Mouse (Mus musculus) ES-CJ7 (cell line): ENCODE data around the gene Fgf18.

Experiments
- DNase-seq: peaks from one replicate; pipeline ENCODE4 v3.0.0; 2011; ENCODE audit warnings: low read depth, low spot score

Fgf18 gene

GRCm38 (mm10) chr11:33115796-33116195 is 31.4 kb downstream of the Fgf18 start:
- DNase-seq: no peak

DNA sequence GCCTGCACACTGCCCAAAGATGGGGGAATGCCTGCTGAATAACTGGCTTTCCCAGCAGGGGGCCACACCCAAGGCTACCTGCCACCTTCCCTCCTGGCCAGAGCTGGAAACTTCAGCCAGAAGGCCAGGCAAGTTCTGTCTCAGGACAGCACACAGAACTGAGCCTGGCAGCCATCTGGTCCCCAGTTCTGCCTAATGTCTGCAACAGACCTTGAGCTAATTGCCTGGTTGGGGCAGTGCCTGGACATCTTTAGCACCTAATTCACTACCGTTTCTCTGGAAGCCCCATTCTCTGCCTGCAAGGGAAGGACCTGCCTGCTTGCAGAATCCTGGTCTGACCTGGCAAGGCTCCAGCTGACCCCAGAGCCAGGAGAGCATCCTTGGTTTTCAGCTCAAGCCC is 34.8 kb downstream of the Fgf18 start:
- DNase-seq: no peak

DNA sequence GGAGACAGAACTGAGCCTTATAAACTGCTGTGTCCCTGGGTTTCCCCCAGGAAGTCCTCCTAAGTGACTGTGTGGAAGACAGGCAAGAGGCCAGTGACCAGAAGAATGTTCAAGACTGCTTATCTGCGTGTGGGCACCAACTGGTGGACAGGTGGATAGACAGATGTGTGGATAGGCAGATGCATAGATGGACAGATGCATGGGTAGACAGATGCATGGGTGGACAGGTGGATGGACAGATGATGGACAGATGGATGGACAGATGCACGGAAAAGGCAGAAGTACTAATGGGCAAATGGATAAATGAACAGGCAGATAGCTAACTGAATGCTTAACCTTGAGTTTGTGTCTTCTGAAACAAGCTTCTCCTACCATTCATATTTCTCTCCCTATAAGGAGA is 37.1 kb downstream of the Fgf18 start:
- DNase-seq: no peak

DNA sequence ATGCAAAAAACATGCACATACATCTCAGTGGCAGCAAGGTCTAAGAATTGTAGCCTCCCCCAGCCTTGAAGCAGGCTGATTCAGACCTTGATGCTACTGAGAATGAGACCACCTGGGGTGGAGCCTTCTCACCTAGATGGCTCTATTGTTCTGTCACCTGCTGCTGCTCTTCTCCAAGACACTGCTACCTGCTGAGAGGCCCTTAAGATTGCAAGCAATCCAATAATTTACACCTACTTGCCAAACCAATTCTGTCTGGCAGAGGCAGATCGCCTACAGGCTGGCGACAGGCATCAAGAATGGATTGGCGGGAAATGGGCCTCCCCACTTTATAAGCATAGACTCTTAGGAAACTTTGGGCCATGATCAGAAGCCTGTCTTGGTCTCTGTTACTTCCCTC is 39.7 kb downstream of the Fgf18 start:
- DNase-seq: peak; percentile 64

- no peak for DNase-seq
Measured at GRCm38 (mm10) chr11:33104911-33105316, 42.3 kb downstream of the Fgf18 start.

DNA sequence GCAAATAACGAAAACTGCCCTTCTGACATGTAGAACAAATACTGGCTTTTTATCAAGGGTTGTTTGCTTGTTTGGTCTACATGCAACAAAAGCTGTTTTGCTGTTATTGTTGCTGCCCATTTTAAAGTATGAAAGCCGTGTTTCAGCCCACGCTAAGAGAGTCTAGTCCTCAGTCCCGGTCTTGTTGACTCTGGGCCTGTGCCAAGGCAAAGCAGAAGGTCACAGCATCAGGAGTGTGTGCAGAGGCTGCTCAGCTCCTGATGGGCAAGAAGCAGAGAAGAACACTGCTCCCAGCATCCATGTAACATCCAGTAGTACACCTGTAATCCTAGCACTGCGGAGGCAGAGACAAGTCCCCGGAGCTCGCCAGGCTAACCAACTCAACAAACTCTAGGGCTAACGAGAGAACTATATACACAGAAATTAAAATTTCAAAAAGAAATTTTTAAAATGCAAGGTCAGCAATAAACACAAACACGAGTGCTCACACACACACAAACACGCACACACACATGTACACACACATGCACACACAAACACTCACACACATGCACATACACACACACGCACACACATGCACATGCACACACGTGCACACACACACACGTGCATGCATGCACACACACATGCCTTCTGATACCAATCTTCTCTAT is 43.8 kb downstream of the Fgf18 start:
- DNase-seq: no peak

DNA sequence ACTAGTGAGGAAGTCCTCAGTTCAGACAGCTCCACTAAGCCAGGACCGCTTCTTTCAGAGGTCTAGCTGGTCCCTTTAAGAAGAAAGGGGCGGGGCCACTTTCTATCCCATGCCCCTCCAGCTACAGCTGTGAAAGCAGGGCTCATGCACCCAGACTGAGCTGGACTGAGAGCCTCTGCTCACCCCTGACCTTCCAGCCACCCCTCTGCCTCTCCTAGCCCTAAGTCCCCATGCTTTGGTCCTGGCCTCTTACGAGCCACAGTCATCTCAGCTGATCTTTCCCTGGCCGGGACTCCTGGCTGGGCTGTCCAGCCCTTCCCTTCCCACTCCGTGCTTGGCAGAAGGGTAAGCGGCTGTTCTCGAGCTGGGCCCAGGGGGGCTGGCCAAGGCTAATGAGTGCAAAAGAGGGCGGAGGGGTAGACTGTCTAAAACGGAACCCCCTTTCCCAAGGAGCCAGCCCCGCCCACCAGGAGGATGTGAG is 47.1 kb downstream of the Fgf18 start:
- no peak for DNase-seq

GRCm38 (mm10) chr11:33099425-33099824 is 47.8 kb downstream of the Fgf18 start:
- no peak for DNase-seq

GRCm38 (mm10) chr11:33098446-33098845 is 48.8 kb downstream of the Fgf18 start:
- no peak for DNase-seq

- peak; percentile 67 for DNase-seq
Measured at GRCm38 (mm10) chr11:33097855-33098254, 49.3 kb downstream of the Fgf18 start.

GRCm38 (mm10) chr11:33089856-33090255 is 57.3 kb downstream of the Fgf18 start:
- no peak for DNase-seq

GRCm38 (mm10) chr11:33088181-33088580 is 59.0 kb downstream of the Fgf18 start:
- no peak for DNase-seq

- DNase-seq: no peak
Measured at GRCm38 (mm10) chr11:33086046-33086445, 61.2 kb downstream of the Fgf18 start.

- DNase-seq: no peak
Measured at GRCm38 (mm10) chr11:33085514-33085913, 61.7 kb downstream of the Fgf18 start.

- DNase-seq: no peak
Measured at GRCm38 (mm10) chr11:33085054-33085453, 62.1 kb downstream of the Fgf18 start.

- no peak for DNase-seq
Measured at GRCm38 (mm10) chr11:33084041-33084440, 63.2 kb downstream of the Fgf18 start.

DNA sequence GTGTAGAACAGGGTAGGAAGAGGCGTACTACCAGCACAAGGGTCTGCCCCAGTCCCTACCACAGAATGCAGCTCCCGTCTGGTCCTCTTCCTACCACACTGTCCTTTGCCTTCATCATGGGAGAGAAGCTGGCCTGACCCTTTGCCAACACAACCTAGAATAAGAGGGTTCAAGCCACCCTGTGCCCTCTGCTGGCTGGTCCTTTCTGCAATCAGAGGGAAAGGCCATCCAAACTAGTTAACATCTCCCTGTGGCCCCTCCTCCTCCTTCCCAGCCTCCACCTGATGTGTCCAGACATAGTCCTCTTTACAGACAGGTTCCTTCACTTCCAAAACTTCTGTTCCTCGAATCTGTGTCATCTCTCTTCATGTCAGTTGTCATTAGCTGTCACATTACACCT is 66.0 kb downstream of the Fgf18 start:
- DNase-seq: no peak

DNA sequence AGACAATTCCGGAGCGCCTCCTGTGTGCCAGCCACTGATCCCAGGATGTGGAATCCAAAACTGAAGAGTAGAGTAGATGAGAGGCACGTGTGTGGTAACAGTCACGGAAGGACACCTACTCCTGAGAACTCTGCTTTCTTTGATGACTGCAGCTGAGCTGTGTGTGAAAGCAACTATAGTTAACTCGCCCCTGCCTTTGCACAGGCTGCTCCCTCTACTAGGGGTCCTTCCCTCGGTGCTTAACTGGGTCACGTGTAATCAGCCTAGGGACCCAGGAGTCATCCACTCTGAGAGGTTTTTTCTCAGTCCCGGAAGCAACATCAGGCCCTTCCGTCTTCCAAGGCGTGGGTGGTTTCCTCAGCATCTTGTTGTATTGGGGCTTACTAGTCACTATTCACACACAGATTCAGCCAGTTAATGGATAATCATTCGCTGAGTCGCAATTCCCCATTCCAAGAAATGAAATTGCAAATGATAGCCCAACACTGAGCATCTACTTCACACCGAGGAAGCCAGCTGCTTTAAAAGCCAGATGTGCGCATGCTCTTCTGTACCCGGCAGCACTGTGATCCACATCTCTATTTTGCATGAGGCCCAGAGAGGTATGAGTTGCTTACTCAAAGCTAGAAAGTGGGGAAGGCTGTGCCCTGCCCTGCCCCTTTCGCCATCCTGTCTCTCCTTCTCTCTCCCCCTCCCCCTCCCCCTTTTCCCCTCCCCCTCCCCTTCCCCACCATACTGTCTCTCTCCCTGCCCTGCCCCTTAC is 67.0 kb downstream of the Fgf18 start:
- no peak for DNase-seq

DNA sequence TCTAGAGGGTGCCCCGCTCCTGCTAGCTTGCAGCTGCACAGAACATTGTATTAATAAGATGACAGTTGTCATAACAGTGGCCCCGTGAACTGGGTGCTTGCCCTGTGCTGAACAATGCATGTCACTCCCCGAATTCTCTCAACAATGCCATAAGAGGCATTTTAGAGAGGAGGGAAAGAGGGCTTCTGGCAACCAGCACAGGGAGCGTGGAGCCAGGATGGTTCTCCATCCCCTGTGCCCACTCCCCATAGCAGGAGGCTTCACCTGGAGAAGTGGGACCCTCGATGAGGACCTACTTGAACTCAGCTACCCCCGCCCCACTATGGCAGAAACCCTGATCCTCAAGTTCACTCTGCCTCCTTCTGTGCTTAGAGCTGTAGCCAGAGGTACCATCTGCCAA is 67.8 kb downstream of the Fgf18 start:
- no peak for DNase-seq

- no peak for DNase-seq
Measured at GRCm38 (mm10) chr11:33078036-33078435, 69.2 kb downstream of the Fgf18 start.

DNA sequence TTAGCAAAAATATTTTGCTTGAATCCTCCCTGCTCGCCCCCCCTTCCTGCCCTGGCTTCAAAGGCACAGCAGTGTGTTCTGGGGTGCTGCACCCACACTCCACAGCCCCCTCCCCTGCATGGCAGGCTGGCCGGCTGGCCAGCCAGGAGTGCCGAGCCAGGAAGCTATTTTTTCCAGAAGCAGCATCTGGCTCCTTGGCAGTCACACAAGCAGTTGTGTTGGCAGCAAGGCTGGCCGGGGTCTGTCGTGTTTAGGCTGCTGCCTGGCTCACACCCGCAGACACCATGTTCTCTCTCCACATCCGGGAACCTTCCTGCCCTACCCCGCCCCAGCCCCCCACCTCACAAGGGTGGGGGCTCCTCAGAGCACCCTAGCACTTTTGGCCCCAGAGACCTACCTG is 71.9 kb downstream of the Fgf18 start:
- DNase-seq: no peak

- no peak for DNase-seq
Measured at GRCm38 (mm10) chr11:33074541-33074940, 72.7 kb downstream of the Fgf18 start.

DNA sequence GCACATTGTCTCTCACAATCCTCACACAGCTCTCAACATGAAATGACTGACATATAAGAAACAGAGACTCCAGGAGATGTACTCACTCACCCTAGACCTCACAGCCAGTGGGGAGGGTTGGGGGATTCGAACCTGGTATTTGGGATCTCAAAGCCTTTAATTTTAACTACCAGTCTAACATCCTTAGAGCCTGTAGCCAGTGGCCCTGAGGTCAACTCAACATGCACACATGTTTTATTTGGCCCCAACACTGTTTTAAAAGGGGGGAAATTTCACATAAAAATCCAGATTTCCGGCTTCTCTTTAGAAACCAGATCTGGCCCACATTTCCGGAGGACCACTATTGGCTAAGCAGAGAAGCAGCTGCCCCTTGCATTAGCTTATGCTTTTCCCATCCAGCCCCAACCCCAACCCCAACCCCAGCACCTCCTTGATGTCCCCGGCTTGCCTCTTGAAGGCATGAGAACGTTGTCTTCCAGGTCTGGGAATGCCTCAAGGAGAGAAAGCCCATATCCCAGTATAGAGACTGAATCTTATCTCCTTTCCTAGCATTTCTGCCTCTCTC is 75.8 kb downstream of the Fgf18 start:
- DNase-seq: no peak
